Comparison of ENCODE assay signal across 8 mouse cellular contexts in genomic region chr11:96352691-96353521, GRCm38 (mm10). TPM values are rescaled to one million over a fixed set of nuclear protein-coding genes. Genes with fewer than 3 reads are reported as not detected.
DNase-seq lines count a peak whose midpoint lies in the region; ATAC-seq and TF ChIP-seq lines count a peak whose summit lies in the region.

No protein-coding gene starts in this region.

- H3K4me1 ChIP-seq in erythroblast, embryonic 14.5 days (ENCODE audit: control insufficient read depth) = no peaks in the 10 kb centered on the region
- peaks cover 19% of the 10 kb centered on the region for H3K4me1 ChIP-seq in heart, embryonic 12.5 days (replicated peaks)
- peaks cover 38% of the 10 kb centered on the region for H3K4me1 ChIP-seq in kidney, embryonic 14.5 days (ENCODE audit: control insufficient read depth, insufficient read depth, low read length)
- no peaks in the 10 kb centered on the region for H3K4me1 ChIP-seq in midbrain, embryonic 14.5 days (ENCODE audit: control insufficient read depth, insufficient read depth, low read length)

- POLR2A ChIA-PET in Patski (lab: Charles Lee) = interaction anchor here (0.6 to 7.8 kb wide), 19 partner anchors 8 to 269 kb away, joined by 4 to 51 read pairs (median 10); partner anchors contain the start of genes Hoxb4, Hoxb5 and Hoxb8

- H3K9ac ChIP-seq in heart, embryonic 12.5 days = peak overlapping the region; percentile 80
- peak overlapping the region; percentile 100 for H3K9ac ChIP-seq in kidney, embryonic 14.5 days (ENCODE audit: low read depth, low read length)
- no peak overlapping the region for H3K9ac ChIP-seq in midbrain, embryonic 14.5 days (replicated peaks; ENCODE audit: low read length)

- H3K27ac ChIP-seq in heart, embryonic 12.5 days (ENCODE audit: poor library complexity, severe bottlenecking) = peak overlapping the region; percentile 61
- peak overlapping the region; percentile 99 for H3K27ac ChIP-seq in kidney, embryonic 14.5 days (ENCODE audit: low read depth, low read length)
- H3K27ac ChIP-seq in midbrain, embryonic 14.5 days (replicated peaks; ENCODE audit: low read depth, low read length) = no peak overlapping the region

- DNase-seq in Patski (ENCODE audit: low read depth, low spot score) = no peak
- DNase-seq in midbrain, embryonic 14.5 days = peak; percentile 51
- no peak for DNase-seq in spleen, adult 12 weeks (ENCODE audit: low spot score)
- no peak for DNase-seq in ovary, postnatal 14 days (ENCODE audit: low spot score)

- no peaks in the 10 kb centered on the region for H3K9me3 ChIP-seq in erythroblast, embryonic 14.5 days (ENCODE audit: control insufficient read depth, low read length)
- H3K9me3 ChIP-seq in heart, embryonic 12.5 days (replicated peaks) = no peaks in the 10 kb centered on the region
- H3K9me3 ChIP-seq in kidney, embryonic 14.5 days (ENCODE audit: control insufficient read depth, low read length) = no peaks in the 10 kb centered on the region
- no peaks in the 10 kb centered on the region for H3K9me3 ChIP-seq in midbrain, embryonic 14.5 days (ENCODE audit: control insufficient read depth, low read length)

- in situ Hi-C loops in Patski (cut with MboI; ENCODE audit: low pct_unique_long_range_greater_than_20kb) = loop anchor here (5.0 kb wide), 2 partner anchors 41 to 59 kb away; no protein-coding TSS in a partner anchor

- H3K27me3 ChIP-seq in erythroblast, embryonic 14.5 days (ENCODE audit: control insufficient read depth) = peaks cover 94% of the 10 kb centered on the region
- no peaks in the 10 kb centered on the region for H3K27me3 ChIP-seq in Patski
- peaks cover 85% of the 10 kb centered on the region for H3K27me3 ChIP-seq in heart, embryonic 12.5 days (replicated peaks)
- H3K27me3 ChIP-seq in kidney, embryonic 14.5 days (ENCODE audit: control insufficient read depth, insufficient read depth, low read length) = no peaks in the 10 kb centered on the region
- H3K27me3 ChIP-seq in midbrain, embryonic 14.5 days (ENCODE audit: control insufficient read depth, insufficient read depth, low read length) = peaks cover 95% of the 10 kb centered on the region

- no peak for TF ChIP-seq CTCF in Patski (IDR thresholded peaks at IDR 0.05)

- H3K4me2 ChIP-seq in heart, embryonic 12.5 days = peak overlapping the region; percentile 72
- H3K4me2 ChIP-seq in kidney, embryonic 14.5 days (replicated peaks; ENCODE audit: low read depth, low read length) = peak overlapping the region; percentile 91
- H3K4me2 ChIP-seq in midbrain, embryonic 14.5 days (ENCODE audit: low read length) = no peak overlapping the region

- under 1% methylated on average over 75 of the region's 75 CpGs for WGBS in heart, embryonic 12.5 days
- under 1% methylated on average over 75 of the region's 75 CpGs for WGBS in kidney, embryonic 14.5 days
- under 1% methylated on average over 73 of the region's 75 CpGs for WGBS in midbrain, embryonic 14.5 days

- H3K36me3 ChIP-seq in erythroblast, embryonic 14.5 days (ENCODE audit: control insufficient read depth) = no peaks in the 10 kb centered on the region
- no peaks in the 10 kb centered on the region for H3K36me3 ChIP-seq in heart, embryonic 12.5 days
- peaks cover 7% of the 10 kb centered on the region; the same call in 1 of the 2 replicates for H3K36me3 ChIP-seq in kidney, embryonic 14.5 days (ENCODE audit: control insufficient read depth, insufficient read depth, low read length)
- H3K36me3 ChIP-seq in midbrain, embryonic 14.5 days (ENCODE audit: control insufficient read depth, insufficient read depth, low read length) = no peaks in the 10 kb centered on the region

- ATAC-seq in erythroblast, adult 5-6 weeks (replicated peaks; ENCODE audit: low FRiP score, poor library complexity, severe bottlenecking) = no peak
- peak; percentile 38 for ATAC-seq in Patski
- peak; percentile 48; the same call in 1 of the 2 replicates for ATAC-seq in heart, embryonic 12.5 days (ENCODE audit: insufficient number of reproducible peaks, low FRiP score)
- ATAC-seq in kidney, embryonic 14.5 days (ENCODE audit: low FRiP score, low TSS enrichment) = peak; percentile 36; the same call in 1 of the 2 replicates
- ATAC-seq in midbrain, embryonic 14.5 days (ENCODE audit: low FRiP score, low TSS enrichment) = no peak

- CTCF ChIA-PET in Patski (lab: Charles Lee) = interaction anchor here (0.8 to 1.8 kb wide), 5 partner anchors 19 to 268 kb away, joined by 3 to 6 read pairs (median 4); no protein-coding TSS in a partner anchor

- peak overlapping the region; percentile 13 for H3K4me3 ChIP-seq in erythroblast, embryonic 14.5 days (replicated peaks)
- peak overlapping the region; percentile 55 for H3K4me3 ChIP-seq in heart, embryonic 12.5 days
- peak overlapping the region; percentile 94 for H3K4me3 ChIP-seq in kidney, embryonic 14.5 days (ENCODE audit: low read length)
- H3K4me3 ChIP-seq in midbrain, embryonic 14.5 days (replicated peaks; ENCODE audit: low read depth, low read length) = peak overlapping the region; percentile 10; the same call in 1 of the 2 replicates

RNA-seq across cellular contexts. Expression of gene Hoxb2, which starts 2.6 kb away (rescaled TPM):
- polyA plus RNA-seq in erythroblast, embryonic 14.5 days (2012) = not detected in 2 replicates
- total RNA-seq in erythroblast, adult 5-6 weeks (2015; ENCODE audit: low replicate concordance) = not detected in 2 replicates
- total RNA-seq in erythroblast, adult 5-6 weeks (2017; ENCODE audit: low replicate concordance) = not detected in 2 replicates
- polyA plus RNA-seq in Patski (2021) = 45.2 TPM
- polyA plus RNA-seq in heart, embryonic 12.5 days (2016; fragmentation: Nextera tagmentation; extraction: Ambion mirVana) = 4.0 TPM in 2 replicates
- 49.9 and 67.2 TPM in 2 replicates for polyA plus RNA-seq in kidney, embryonic 14.5 days (2014; fragmentation: Nextera tagmentation; extraction: Ambion mirVana)
- polyA plus RNA-seq in midbrain, embryonic 14.5 days (2014; fragmentation: Nextera tagmentation; extraction: Ambion mirVana) = 0.17 TPM in 1 of 2 replicates, not detected in the other

RNA-seq across cellular contexts. Expression of gene Hoxb1, which starts 12.6 kb away (rescaled TPM):
- polyA plus RNA-seq in erythroblast, embryonic 14.5 days (2012) = not detected in 2 replicates
- total RNA-seq in erythroblast, adult 5-6 weeks (2015; ENCODE audit: low replicate concordance) = not detected in 2 replicates
- not detected in 2 replicates for total RNA-seq in erythroblast, adult 5-6 weeks (2017; ENCODE audit: low replicate concordance)
- not detected for polyA plus RNA-seq in Patski (2021)
- polyA plus RNA-seq in heart, embryonic 12.5 days (2016; fragmentation: Nextera tagmentation; extraction: Ambion mirVana) = not detected in 2 replicates
- polyA plus RNA-seq in kidney, embryonic 14.5 days (2014; fragmentation: Nextera tagmentation; extraction: Ambion mirVana) = 0.27 and 0.37 TPM in 2 replicates
- polyA plus RNA-seq in midbrain, embryonic 14.5 days (2014; fragmentation: Nextera tagmentation; extraction: Ambion mirVana) = not detected in 2 replicates

RNA-seq across cellular contexts. Expression of gene Hoxb3, which starts 29.8 kb away (rescaled TPM):
- polyA plus RNA-seq in erythroblast, embryonic 14.5 days (2012) = 0.01 TPM in 1 of 2 replicates, not detected in the other
- total RNA-seq in erythroblast, adult 5-6 weeks (2015; ENCODE audit: low replicate concordance) = not detected in 2 replicates
- total RNA-seq in erythroblast, adult 5-6 weeks (2017; ENCODE audit: low replicate concordance) = not detected in 2 replicates
- polyA plus RNA-seq in Patski (2021) = 53.8 TPM
- 0.45 and 0.86 TPM in 2 replicates for polyA plus RNA-seq in heart, embryonic 12.5 days (2016; fragmentation: Nextera tagmentation; extraction: Ambion mirVana)
- polyA plus RNA-seq in kidney, embryonic 14.5 days (2014; fragmentation: Nextera tagmentation; extraction: Ambion mirVana) = 8.2 and 8.6 TPM in 2 replicates
- polyA plus RNA-seq in midbrain, embryonic 14.5 days (2014; fragmentation: Nextera tagmentation; extraction: Ambion mirVana) = not detected in 2 replicates

RNA-seq across cellular contexts. Expression of gene Hoxb4, which starts 34.8 kb away (rescaled TPM):
- polyA plus RNA-seq in erythroblast, embryonic 14.5 days (2012) = not detected in 2 replicates
- total RNA-seq in erythroblast, adult 5-6 weeks (2015; ENCODE audit: low replicate concordance) = 0.63 TPM in 1 of 2 replicates, not detected in the other
- 0.56 and 0.77 TPM in 2 replicates for total RNA-seq in erythroblast, adult 5-6 weeks (2017; ENCODE audit: low replicate concordance)
- 12.2 TPM for polyA plus RNA-seq in Patski (2021)
- polyA plus RNA-seq in heart, embryonic 12.5 days (2016; fragmentation: Nextera tagmentation; extraction: Ambion mirVana) = 0.19 and 0.32 TPM in 2 replicates
- 4.2 and 8.6 TPM in 2 replicates for polyA plus RNA-seq in kidney, embryonic 14.5 days (2014; fragmentation: Nextera tagmentation; extraction: Ambion mirVana)
- not detected in 2 replicates for polyA plus RNA-seq in midbrain, embryonic 14.5 days (2014; fragmentation: Nextera tagmentation; extraction: Ambion mirVana)

RNA-seq across cellular contexts. Expression of gene Hoxb5, which starts 49.8 kb away (rescaled TPM):
- polyA plus RNA-seq in erythroblast, embryonic 14.5 days (2012) = 0.02 TPM in 1 of 2 replicates, not detected in the other
- not detected in 2 replicates for total RNA-seq in erythroblast, adult 5-6 weeks (2015; ENCODE audit: low replicate concordance)
- not detected in 2 replicates for total RNA-seq in erythroblast, adult 5-6 weeks (2017; ENCODE audit: low replicate concordance)
- 24.4 TPM for polyA plus RNA-seq in Patski (2021)
- 0.14 and 1.9 TPM in 2 replicates for polyA plus RNA-seq in heart, embryonic 12.5 days (2016; fragmentation: Nextera tagmentation; extraction: Ambion mirVana)
- polyA plus RNA-seq in kidney, embryonic 14.5 days (2014; fragmentation: Nextera tagmentation; extraction: Ambion mirVana) = 22.1 and 24.3 TPM in 2 replicates
- polyA plus RNA-seq in midbrain, embryonic 14.5 days (2014; fragmentation: Nextera tagmentation; extraction: Ambion mirVana) = not detected in 2 replicates

Comparison
In these comparisons a context has a peak if more than half of its experiments do, and no peak if none do; other contexts are left out.
1. H3K4me3 ChIP-seq: peak in every context shown above with its lines; median percentile 94 in kidney, embryonic 14.5 days; 55 in heart, embryonic 12.5 days; 13 in erythroblast, embryonic 14.5 days; 10 in midbrain, embryonic 14.5 days.
2. ATAC-seq: peak in Patski (single experiment), heart, embryonic 12.5 days (single experiment) and kidney, embryonic 14.5 days (single experiment); none in erythroblast, adult 5-6 weeks (single experiment) and midbrain, embryonic 14.5 days (single experiment).